Mouse (Mus musculus) neural tube, embryonic 14.5 days (tissue): ENCODE measurements around the gene Zfyve27. TPM values are rescaled to one million over a fixed set of nuclear protein-coding genes. Genes with fewer than 3 reads are reported as not detected.

ENCODE experiments used
- ATAC-seq: fragments of 200-750 bp; cut with Nextera tagmentation; 2 replicates; pipeline ENCODE4 v1.8.0; 2017; ENCODE audit warnings: low read depth, mild to moderate bottlenecking, moderate TSS enrichment, moderate library complexity
- H3K27ac ChIP-seq: fragments of 300-500 bp; sonication (generic); 2 replicates; pipeline ENCODE4 v1.5.1; 2014; ENCODE audit warnings: low read depth, mild to moderate bottlenecking, control low read depth, low read length, moderate library complexity, mixed read lengths
- H3K27me3 ChIP-seq: fragments of 300-500 bp; sonication (generic); 2 replicates; pipeline ENCODE4 v1.6.1; 2014; ENCODE audit warnings: low read length; ENCODE audit not compliant: control insufficient read depth, insufficient read depth
- H3K36me3 ChIP-seq: fragments of 300-500 bp; sonication (generic); 2 replicates; pipeline ENCODE4 v1.6.1; 2014; ENCODE audit warnings: low read length, mixed read lengths; ENCODE audit not compliant: control insufficient read depth, insufficient read depth
- H3K4me1 ChIP-seq: fragments of 300-500 bp; sonication (generic); 2 replicates; pipeline ENCODE4 v1.6.1; 2014; ENCODE audit warnings: low read length; ENCODE audit not compliant: control insufficient read depth, insufficient read depth
- H3K4me2 ChIP-seq: fragments of 300-500 bp; sonication (generic); 2 replicates; pipeline ENCODE4 v1.6.1; 2014; ENCODE audit warnings: mild to moderate bottlenecking, low read depth, low read length, control low read depth
- H3K4me3 ChIP-seq: fragments of 300-500 bp; sonication (generic); 2 replicates; pipeline ENCODE4 v1.5.1; 2014; ENCODE audit warnings: low read depth, low read length, control low read depth, mixed read lengths
- H3K9ac ChIP-seq: fragments of 300-500 bp; sonication (generic); replicated peaks from 2 replicates; pipeline ENCODE4 v1.6.1; 2014; ENCODE audit warnings: low read depth, mild to moderate bottlenecking, control low read depth, low read length, mixed read lengths
- H3K9me3 ChIP-seq: fragments of 300-500 bp; sonication (generic); 2 replicates; pipeline ENCODE4 v1.6.1; 2016; ENCODE audit warnings: low read length; ENCODE audit not compliant: control insufficient read depth
- WGBS: fragments of 180-500 bp; shearing (Covaris S2); extraction: QIAGEN DNeasy Blood & Tissue Kit; methylation state at CpG from one replicate; pipeline ENCODE4 v1.1.7; 2014; 5-methylcytosine and 5-hydroxymethylcytosine counted together
- polyA plus RNA-seq: library from polyadenylated mRNA; unstranded; fragments of >200 nt; fragmentation: Nextera tagmentation; extraction: Ambion mirVana; gene quantifications from 2 replicates; pipeline ENCODE4 v1.2.1, GENCODE M21; 2014

Gene Zfyve27
- polyA plus RNA-seq, 1 experiment from 2014 or later: 34.2 TPM

- Histone ChIP-seq H3K36me3 (no peaks in the 10 kb centered on the region), H3K27ac (no peak overlapping the region), H3K4me2 (no peak overlapping the region), H3K27me3 (peaks cover 9% of the 10 kb centered on the region; the same call in 1 of the 2 replicates), H3K9me3 (no peaks in the 10 kb centered on the region), H3K4me1 (no peaks in the 10 kb centered on the region), H3K9ac (peak overlapping the region; percentile 69; the same call in 1 of the 2 replicates), H3K4me3 (no peak overlapping the region)
- no peak for ATAC-seq
- WGBS: 92% methylated on average over 9 of the region's 9 CpGs
These were observed 17.3 kb upstream of the Zfyve27 start for GRCm38 (mm10) chr19:42146276-42147010.

- peak within 1 kb of the TSS; percentile 60 for H3K27ac ChIP-seq
- no peaks in the 10 kb centered on the region for H3K9me3 ChIP-seq
- peak within 1 kb of the TSS; percentile 69 for H3K9ac ChIP-seq
- no peaks in the 10 kb centered on the region for H3K4me1 ChIP-seq
- peak; percentile 54; the same call in 1 of the 2 replicates for ATAC-seq
- no peaks in the 10 kb centered on the region for H3K36me3 ChIP-seq
- peak within 1 kb of the TSS; percentile 53 for H3K4me3 ChIP-seq
- H3K4me2 ChIP-seq: peak within 1 kb of the TSS; percentile 71
- 2% methylated on average over 25 of the region's 57 CpGs for WGBS
- H3K27me3 ChIP-seq: peaks cover 9% of the 10 kb centered on the region; the same call in 1 of the 2 replicates
These were observed 16.5 kb upstream of the Zfyve27 start, which contains the start of gene Marveld1 for GRCm38 (mm10) chr19:42147170-42147768. Gene Marveld1 (plus strand): TSS chr19:42147400.

- peak overlapping the region; percentile 60 for H3K27ac ChIP-seq
- no peaks in the 10 kb centered on the region for H3K4me1 ChIP-seq
- H3K4me2 ChIP-seq: peak overlapping the region; percentile 71
- H3K9ac ChIP-seq: peak overlapping the region; percentile 69
- peak; percentile 25 for ATAC-seq
- WGBS: under 1% methylated on average over 63 of the region's 63 CpGs
- H3K36me3 ChIP-seq: no peaks in the 10 kb centered on the region
- peak overlapping the region; percentile 53 for H3K4me3 ChIP-seq
- H3K9me3 ChIP-seq: no peaks in the 10 kb centered on the region
- H3K27me3 ChIP-seq: peaks cover 9% of the 10 kb centered on the region; the same call in 1 of the 2 replicates
These were observed 15.8 kb upstream of the Zfyve27 start for GRCm38 (mm10) chr19:42147769-42148568.

- WGBS: 28% methylated on average over 7 of the region's 7 CpGs
- no peaks in the 10 kb centered on the region for H3K36me3 ChIP-seq
- no peaks in the 10 kb centered on the region for H3K9me3 ChIP-seq
- H3K4me3 ChIP-seq: peak overlapping the region; percentile 53
- peak overlapping the region; percentile 71 for H3K4me2 ChIP-seq
- H3K4me1 ChIP-seq: no peaks in the 10 kb centered on the region
- peak; percentile 8; the same call in 1 of the 2 replicates for ATAC-seq
- H3K27me3 ChIP-seq: peaks cover 9% of the 10 kb centered on the region; the same call in 1 of the 2 replicates
- H3K9ac ChIP-seq: peak overlapping the region; percentile 69
- no peak overlapping the region for H3K27ac ChIP-seq
These were observed 15.2 kb upstream of the Zfyve27 start for GRCm38 (mm10) chr19:42148569-42148860.

- H3K27me3 ChIP-seq: peaks cover 4% of the 10 kb centered on the region; the same call in 1 of the 2 replicates
- no peaks in the 10 kb centered on the region for H3K9me3 ChIP-seq
- H3K27ac ChIP-seq: no peak overlapping the region
- WGBS: 4% methylated on average over 6 of the region's 6 CpGs
- no peaks in the 10 kb centered on the region for H3K36me3 ChIP-seq
- H3K4me3 ChIP-seq: no peak overlapping the region
- no peak overlapping the region for H3K4me2 ChIP-seq
- ATAC-seq: no peak; the same call in 1 of the 2 replicates
- H3K4me1 ChIP-seq: no peaks in the 10 kb centered on the region
- H3K9ac ChIP-seq: no peak overlapping the region
These were observed 11.8 kb upstream of the Zfyve27 start for GRCm38 (mm10) chr19:42151990-42152389.

GRCm38 (mm10) chr19:42157493-42158237, 6.1 kb upstream of the Zfyve27 start:
- Histone ChIP-seq H3K27me3 (no peaks in the 10 kb centered on the region), H3K4me2 (no peak overlapping the region), H3K9me3 (no peaks in the 10 kb centered on the region), H3K9ac (no peak overlapping the region), H3K4me1 (no peaks in the 10 kb centered on the region), H3K4me3 (no peak overlapping the region), H3K27ac (no peak overlapping the region), H3K36me3 (no peaks in the 10 kb centered on the region)
- WGBS: 78% methylated on average over 12 of the region's 12 CpGs
- ATAC-seq: no peak

GRCm38 (mm10) chr19:42158246-42159017, 5.3 kb upstream of the Zfyve27 start:
- H3K4me3 ChIP-seq: no peak overlapping the region
- no peak for ATAC-seq
- H3K27me3 ChIP-seq: no peaks in the 10 kb centered on the region
- no peaks in the 10 kb centered on the region for H3K4me1 ChIP-seq
- no peak overlapping the region for H3K4me2 ChIP-seq
- no peak overlapping the region for H3K27ac ChIP-seq
- H3K9me3 ChIP-seq: no peaks in the 10 kb centered on the region
- WGBS: 68% methylated on average over 13 of the region's 13 CpGs
- H3K36me3 ChIP-seq: no peaks in the 10 kb centered on the region
- no peak overlapping the region for H3K9ac ChIP-seq

GRCm38 (mm10) chr19:42164188-42164587, 437 bp downstream of the Zfyve27 start:
- Histone ChIP-seq H3K9me3 (no peaks in the 10 kb centered on the region), H3K4me3 (no peak overlapping the region), H3K36me3 (no peaks in the 10 kb centered on the region), H3K4me1 (0 out of 2 replicates have a peak, but pooled peaks cover 6% of the 10 kb centered on the region), H3K4me2 (no peak overlapping the region), H3K27ac (no peak overlapping the region), H3K27me3 (0 out of 2 replicates have a peak, but pooled peaks cover 2% of the 10 kb centered on the region), H3K9ac (no peak overlapping the region)
- ATAC-seq: no peak
- WGBS: 15% methylated on average over 7 of the region's 7 CpGs
